Mouse (Mus musculus) liver (tissue): ENCODE measurements around the gene Grid2.

Source experiments
- DNase-seq: peaks from one replicate; pipeline ENCODE4 v3.0.0-alpha.2; 2020; ENCODE audit warnings: mixed read lengths

Grid2 gene

DNA sequence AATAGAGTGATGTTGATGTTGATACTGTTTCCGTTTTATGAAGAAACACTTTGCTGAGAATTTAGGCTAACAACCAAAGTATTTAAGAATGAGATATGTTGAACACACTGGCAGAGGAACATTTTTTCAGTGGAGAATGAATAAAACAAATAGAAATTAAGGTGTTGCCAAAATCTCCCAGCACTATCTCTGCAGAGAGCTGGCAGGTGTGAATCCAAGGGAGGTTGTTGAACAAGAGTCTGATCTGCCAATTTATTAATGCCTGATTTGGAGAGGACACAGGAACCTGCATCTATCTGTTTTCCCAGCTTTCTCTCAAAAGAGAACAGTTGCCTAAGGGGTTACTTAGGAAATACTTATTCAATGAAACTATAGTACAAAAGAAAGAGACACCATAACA, 822.2 kb downstream of the Grid2 start:
- no peak for DNase-seq

DNA sequence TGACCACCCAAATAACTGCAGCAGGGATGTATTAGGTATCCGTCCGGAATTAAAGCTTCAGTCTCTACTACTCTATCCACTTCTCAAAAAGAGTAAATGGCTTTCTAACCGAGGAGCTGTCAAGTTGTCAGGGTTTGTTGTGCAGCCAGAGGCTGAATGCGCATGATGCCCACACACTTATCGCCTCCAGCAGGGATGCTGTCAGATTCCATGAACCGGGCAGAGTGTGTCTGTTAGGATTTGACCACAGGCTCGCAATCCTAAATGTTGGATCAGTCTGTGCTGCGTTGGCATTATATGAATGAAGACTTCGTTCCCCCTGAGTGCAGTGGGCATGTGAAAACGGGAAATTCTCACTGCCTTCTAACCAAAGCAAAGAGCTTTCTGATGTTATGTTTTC, 843.0 kb downstream of the Grid2 start:
- DNase-seq, result no peak

DNA sequence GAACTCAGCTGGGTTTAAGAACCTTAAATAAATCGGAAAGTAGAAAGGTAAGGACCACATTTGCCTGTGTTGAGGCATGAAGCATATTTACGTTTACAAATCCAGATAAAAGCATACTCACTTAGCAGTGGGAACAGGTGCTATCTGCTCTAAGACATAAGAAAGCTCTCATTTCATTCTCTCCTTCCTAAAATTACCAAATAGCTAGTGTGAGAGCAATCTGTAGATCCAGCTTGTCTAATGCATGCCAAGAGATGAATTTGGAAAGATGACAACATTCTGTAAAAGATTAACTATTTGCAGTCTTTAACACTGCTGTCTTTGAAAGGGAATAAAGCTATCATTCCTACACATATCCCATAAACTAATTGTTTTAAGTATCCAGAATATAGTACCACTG, 858.9 kb downstream of the Grid2 start:
- no peak for DNase-seq

DNA sequence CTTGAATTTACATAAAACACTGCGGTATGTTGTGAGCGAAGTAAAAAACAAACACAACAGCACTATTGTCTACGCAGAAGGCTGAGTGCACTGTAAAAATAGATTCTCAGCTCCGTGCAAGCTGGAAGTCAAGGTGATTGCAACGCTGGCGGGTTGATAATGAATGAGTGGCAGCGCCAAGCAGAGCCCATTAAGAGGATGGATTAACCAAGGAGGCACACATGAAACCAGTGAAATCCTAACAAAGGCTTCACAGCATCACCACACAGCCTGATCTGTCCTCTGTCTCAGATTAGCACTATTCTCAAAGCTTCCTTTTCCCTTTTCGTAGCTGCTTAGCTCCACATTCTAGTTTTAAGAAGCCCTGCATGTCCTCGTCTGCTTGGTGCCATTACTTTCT, 880.6 kb downstream of the Grid2 start:
- DNase-seq, result no peak

DNA sequence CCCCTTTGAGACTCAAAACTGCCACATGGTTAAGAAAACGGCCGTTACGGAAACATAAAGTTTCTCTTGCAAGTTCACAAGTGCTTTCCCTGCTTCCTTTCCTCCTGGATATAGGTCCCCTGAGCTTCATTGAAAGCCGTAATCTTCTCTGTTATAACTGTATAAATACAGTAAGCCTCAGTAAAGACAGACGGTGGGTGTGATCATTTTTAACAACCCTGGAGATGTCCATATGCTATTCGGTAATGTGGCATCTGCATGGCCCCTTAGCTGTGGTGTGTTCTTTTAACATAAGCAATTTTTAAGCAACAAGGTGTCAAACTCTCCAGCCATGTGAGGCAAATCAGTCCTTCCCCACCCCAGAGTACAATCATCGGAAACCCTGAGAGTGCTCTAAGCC, 892.9 kb downstream of the Grid2 start:
- no peak for DNase-seq

DNA sequence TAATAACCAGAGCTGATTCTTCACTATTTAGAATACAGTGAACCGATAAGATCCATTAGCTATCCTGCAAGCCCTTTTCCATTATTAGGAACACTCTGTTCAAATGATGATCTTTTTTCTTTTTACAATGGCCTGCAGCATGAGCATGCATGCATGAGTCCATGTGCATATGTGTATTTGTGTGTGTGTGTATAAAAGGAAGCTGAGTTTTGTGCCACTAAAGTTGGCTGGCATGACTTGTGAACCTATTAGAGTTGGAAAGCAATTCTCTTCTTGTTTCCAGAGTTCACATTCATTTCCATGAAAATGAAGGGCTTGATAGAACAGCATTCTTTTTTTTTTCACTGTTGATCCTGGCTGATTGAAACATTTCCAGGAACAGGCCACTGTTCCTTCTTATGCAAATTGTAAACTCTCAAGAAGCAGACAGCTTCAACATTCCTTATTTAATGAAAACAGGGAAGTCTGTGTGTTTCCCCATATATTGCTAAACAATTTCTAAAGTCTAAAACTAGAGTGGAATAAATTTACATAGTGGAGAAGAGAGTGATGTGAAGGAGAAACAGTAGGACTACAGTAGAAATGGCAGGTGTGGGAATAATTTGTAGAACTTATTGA, 919.4 kb downstream of the Grid2 start:
- DNase-seq, result no peak

DNA sequence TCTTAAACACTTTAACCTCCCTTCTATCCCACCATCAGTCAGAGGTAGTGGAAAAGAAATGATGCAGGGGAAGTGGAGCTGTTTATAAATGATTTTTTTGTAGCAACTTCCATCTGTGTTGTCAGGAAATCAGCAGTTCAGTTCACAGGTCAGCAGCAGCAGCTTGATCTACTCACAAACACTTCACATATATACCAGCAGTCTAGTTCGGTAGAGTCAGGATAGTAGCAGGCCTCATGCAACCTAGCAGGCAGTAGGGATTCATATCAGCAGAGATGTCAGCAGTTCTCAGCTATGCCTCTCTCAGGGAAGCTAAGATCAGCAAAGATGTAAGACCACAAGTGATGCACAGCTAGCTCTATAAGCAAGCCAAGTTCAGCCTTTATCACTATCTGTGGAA, 938.0 kb downstream of the Grid2 start:
- DNase-seq, result no peak

DNA sequence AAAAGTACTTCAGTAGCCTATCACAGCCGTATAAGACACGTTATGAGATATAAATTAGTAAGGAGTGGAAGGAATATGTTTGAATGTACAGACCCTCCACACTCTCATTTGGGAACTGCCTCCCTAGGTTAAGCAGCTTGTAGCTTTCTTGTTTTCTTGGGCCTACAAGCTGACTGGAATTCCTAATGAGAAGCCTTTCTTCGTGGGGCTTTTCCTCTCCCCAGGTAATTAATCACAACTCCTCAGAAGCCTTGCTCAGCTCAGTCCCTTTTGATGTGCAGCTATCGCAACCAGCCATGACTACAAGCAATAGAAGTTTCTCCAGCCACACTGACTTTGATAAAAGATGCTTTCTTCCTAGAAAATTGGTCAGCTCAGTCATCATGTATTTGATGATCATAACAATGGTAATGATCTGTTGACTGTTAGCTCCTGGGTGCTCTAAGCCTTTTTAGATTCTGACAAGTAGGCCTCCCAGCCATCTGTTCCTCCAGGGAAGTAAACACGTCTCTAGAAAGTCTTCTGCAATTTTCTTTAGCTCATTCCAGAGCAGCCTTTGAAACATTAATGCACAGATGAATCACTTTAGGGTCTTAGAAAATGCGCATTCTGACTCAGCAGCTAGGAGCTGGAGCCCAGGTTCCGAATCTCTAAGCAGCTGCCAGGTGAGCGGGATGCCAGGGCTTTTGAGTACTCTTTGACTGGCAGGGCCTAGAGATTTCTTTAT, 946.9 kb downstream of the Grid2 start:
- no peak for DNase-seq

DNA sequence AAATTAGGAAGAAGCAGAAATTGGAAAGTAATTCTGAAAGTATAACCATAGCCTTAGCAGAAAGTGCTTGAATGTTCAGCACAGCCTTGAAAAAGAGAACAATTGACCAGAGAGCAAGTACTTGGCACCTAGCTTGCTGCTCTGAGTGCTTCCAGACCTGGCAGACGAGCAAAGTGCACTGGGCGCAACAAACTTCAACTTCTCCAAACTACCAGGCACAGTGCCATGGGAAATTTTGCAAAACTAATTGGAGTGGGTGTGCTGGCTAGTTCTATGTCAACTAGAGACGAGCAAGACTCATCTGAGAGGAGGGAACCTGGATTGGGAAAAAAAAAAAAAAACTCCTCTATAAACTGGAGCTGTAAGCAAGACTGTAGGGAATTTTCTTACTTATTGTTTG, 980.7 kb downstream of the Grid2 start:
- no peak for DNase-seq

DNA sequence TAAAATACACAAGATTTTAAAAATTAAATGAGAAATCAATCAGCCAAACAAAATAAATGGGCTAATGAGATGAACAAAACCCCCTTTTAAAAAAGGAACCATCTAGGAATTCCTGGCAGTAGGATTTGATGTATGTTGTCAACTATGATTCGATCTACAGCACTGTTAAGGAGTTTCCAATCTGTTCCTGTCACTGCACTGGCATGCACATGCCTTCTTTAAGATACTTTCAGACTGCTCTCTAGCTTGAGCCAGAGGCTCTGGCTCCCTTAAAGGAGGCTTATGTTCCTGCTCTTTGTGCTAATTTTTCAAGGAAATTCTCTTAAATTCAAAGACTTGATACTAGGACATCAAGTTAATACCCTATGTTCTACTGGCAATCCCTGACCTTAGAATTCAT, 984.9 kb downstream of the Grid2 start:
- DNase-seq, result no peak

DNA sequence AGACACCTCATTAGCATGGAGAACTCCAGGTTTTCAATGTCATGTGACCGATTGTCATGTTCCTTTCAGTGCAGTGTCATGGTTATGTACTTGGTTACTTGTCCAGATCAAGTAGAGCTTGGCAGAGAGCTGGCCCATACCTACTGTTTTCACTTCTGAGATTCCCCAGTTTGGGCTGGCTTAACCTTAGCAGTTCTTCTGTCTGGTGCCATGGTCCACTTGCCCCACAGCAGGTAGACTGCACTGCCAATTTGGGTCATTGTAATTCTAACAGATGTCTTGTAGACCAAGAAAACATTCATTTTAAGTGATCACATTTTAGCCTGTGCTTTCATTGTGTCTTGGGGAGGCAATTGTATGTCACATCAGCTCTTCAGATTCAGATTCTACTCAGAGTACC, 990.3 kb downstream of the Grid2 start:
- DNase-seq, result no peak

DNA sequence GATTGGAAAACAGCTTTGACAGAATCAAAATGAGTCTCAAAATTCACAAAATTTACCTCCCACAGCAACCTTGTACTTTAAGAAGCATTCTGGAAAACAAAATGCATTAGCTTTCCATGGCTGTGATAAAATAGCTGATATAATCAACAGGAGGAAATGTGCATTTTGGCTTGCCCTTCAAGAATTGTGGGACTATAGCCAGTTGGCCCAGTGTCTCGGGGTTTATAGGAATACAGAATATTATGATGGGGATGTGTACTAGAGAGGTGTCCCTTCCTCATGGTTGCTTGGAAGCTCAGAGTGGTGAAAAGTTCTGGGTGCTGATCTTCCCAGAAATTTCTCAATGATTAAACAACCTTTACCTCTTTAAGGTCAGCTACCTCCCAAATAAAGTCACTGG, 995.4 kb downstream of the Grid2 start:
- DNase-seq, result no peak

DNA sequence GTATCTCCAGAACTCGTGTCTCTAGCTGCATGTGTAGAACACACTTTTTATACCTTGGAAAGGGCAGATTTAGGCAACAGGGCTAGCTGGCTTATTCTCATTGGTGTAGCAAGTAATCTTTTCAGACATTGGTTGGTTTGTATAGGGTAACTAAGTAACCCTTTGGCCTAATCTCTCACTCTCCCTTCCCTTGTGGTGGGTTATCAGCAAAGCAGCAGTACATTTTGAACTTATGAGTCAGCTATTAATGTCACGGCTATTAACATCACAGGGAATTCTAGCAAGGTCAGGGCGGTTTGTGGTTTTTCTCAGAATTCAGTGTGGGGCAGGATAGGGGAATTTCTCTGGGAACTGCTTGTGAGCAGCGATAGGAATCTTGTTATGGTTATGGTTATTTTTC, 1007.8 kb downstream of the Grid2 start:
- no peak for DNase-seq

DNA sequence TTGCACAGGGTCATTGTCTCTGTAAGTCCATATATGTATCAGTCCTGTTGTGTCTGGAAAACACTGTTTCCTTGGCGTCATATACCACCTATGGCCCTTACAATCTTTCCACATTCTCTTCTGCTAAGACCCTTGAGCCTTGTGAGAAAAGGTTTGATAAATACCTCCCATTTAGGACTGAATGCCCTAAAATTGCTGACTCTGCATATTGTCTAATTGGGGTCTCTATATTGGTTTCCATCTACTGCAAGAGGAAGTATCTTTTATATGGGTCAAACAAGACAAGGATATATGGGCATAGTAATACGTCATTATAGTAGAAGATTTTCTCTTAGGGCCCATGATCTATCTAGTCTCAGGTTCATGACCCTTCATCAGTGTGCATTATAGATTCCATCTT, 1008.5 kb downstream of the Grid2 start:
- DNase-seq, result no peak

DNA sequence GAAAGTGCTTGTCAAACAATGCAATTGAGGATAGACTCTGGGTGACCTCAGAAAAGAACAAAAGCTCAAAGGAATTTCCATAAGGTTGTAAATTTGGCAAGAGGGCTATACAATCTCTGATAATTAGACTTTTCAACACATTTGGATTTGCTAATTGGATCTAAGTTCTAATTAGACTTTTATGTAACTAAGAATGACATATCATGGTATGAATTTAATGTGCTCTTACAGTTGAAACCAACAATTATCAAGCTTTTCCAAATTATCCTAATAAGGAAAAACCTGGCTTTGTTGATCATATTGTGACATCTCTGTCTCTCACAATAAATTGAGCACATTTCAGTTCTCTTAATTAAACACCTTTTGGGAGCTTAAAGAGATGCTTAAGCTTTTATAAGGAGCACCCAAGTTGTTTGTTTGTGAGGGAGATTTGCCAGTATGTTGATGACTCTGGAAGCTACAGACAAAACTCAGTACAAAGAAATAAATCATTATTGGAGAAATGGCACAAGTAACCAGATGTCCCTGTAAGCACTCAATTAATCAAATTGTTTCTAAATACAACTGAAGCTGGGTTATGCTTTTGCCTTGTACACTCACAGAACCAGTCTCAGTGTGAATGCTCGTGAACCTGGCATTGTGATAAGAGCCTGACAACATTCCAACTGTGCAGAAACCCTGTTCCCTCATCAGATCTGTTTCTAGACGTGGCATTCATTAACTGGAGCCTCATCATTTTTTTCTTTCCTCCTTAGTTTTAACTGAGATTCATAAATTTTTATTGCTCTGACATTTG, 1018.8 kb downstream of the Grid2 start:
- no peak for DNase-seq

DNA sequence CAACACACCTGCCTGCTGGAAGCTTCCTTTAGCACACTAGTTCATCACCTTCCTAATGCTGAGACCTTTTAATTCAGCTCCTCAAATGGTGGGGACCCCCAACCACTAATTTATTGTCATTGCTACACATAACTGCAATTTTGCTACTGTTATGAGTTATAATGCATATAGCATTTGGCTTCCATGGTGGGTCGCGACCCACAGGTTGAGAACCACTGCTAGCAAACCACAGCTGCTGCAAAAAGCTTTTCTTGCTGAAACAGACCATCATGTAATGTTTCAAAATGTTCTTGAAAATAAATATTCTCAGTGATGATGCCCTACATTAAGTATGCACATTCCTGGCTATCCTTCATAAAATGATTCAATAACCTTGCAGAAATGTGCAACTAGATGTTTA, 1024.3 kb downstream of the Grid2 start:
- DNase-seq, result no peak

DNA sequence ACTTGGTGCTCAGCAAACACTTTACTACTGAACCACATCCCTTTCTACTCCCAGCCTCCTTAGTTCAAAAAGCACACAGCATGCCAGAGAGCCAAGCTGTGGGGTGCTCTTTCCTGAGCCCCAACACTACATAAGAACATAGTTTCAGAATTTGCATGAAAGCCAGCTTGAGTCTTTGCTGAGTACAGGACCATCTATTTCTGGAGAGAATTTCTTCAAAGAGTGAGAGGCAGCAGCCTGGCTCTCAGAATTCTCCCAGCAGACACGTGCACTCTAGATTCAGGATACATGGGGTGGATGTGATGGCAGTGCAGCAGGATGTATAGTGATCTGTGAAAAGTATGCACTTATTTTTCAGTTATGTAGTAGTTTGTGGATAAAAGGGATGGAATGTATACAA, 1038.1 kb downstream of the Grid2 start:
- DNase-seq, result no peak

DNA sequence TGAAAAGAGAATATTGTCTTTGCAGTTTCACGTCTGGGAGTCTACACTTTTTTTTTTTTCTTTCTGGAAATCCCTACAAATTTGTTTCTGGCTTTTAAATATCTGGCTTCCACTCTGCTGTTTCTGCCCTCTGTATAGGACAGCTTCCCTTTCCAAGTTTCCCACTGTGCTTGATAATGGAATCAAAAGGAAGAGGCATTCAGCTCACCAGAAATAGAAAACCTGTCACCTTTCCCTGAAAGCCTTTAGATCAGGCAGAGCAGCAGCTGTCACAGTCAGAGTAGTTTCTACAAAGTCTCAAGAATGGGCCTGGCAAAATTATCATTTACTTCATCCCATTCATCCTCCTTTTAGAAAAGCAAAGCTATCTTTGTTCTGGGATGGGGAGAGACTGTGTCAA, 1042.0 kb downstream of the Grid2 start:
- no peak for DNase-seq

DNA sequence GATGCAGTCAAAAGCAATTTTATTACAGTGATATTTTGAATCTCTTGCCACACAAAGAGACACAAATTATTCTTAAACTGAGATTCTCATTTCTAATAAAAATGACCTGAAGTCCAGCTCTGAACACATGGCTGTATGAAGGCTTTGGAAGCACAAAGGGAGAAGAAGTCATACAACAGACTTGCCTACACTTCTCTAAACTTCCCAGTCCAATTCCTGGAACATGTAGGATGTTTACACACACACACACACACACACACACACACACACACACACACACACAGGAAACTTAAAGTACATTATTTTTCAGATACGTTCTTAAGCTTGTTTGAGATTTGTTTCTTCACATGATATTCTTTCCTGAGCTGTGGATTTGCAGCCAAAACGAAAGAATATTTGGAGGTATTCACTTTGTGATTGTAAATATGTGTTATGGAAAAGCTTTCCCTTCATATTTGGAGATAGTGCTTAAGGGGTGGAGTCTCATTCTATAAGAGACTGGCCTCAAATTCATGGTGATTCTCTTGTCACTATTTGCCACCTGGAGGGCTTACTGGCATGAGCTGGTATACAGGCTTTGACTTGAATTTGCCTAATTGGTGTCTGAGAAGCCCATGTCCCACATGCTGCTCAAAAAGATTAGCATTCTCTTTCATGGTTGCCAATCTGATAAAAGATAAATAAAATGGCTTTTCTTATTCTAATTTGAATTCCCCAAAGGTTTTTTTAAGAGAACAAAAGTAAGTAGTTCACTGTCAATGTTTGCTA, 1049.2 kb downstream of the Grid2 start:
- DNase-seq, result no peak

DNA sequence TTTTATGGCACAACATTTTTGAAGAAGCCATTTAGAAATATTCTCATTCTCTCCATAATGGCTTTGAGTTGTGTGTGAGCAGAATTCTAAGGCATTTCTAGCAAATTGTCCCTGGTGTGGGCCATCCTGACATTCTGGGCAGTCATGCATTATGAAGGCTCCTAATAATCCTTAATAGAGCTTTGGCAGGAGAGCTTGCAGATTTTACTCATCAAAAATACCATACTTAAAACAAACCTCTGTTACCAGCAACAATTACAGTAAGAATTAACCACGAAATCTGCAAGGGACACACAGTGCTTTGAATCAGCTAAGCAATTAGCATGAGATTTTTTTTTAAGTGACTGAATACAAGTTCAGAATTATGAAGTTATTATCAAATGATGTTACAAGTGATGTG, 1053.0 kb downstream of the Grid2 start:
- no peak for DNase-seq

DNA sequence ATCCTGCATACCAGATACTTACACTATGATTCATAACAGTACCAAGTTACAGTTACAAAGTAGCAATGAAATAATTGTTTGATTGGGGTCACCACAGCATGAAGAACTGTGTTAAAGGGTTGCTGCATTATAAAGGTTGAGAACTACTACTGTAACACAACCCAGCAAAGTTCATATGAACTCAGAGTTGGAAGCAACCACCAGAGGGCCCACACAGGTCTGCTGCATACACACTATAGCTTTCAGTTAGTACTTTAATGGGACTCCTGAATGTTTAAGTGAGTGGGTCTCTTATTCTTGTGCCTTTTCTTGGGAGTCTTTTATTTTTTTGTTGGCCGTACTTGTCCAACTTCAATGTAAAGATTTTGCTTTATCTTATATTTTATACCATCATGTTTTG, 1057.5 kb downstream of the Grid2 start:
- DNase-seq, result no peak

DNA sequence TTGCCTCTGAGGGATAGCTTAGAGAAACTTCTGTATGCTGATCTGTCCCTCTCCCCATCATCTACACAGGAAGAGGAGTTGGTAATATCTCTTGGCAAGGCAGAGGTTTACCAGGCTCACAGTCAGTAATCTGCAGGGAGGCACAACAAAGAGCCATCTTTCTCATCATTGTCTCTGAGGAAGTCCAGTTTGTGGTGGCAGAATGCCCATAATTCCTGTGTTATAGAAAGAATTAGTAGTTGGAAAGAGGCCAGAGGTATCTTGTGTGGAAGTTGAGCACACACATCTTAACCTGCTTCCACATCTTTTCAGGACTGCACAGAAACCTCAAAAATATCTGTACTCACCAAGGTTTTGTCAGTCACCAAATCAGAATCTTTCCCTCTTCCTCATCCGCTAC, 1071.3 kb downstream of the Grid2 start:
- no peak for DNase-seq

DNA sequence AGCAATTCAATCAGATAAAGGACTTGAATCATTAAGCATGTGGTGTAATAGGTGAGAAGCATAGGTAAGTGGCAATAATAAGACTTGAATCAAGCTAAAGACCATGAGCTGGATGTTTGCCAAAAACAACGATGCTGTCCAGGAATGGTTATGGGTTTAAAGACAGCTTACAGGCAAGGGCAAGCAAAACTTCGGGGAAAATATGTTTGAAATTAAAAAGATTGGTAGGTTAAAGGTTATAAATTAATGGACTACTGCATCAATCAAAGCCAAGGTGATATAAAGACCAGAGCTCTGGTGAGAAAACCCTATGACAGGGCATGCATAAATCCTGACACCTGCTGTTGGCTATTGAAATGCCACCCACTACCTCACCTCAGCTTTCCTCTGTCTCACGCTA, 1072.2 kb downstream of the Grid2 start:
- DNase-seq, result no peak
